Mouse (Mus musculus) hindbrain, postnatal 0 days (tissue): ENCODE measurements around the gene Kdm8. TPM values are rescaled to one million over a fixed set of nuclear protein-coding genes. Genes with fewer than 3 reads are reported as not detected.

Experiments used
- ATAC-seq: fragments of 200-750 bp; cut with Nextera tagmentation; 2 replicates; pipeline ENCODE4 v1.8.0; 2017; ENCODE audit warnings: mild to moderate bottlenecking, moderate TSS enrichment, moderate library complexity
- DNase-seq: peaks from one replicate; pipeline ENCODE4 v3.0.0-alpha.2; 2015; ENCODE audit warnings: low spot score
- H3K27ac ChIP-seq: fragments of 300-500 bp; sonication (generic); 2 replicates; pipeline ENCODE4 v1.5.1; 2014; ENCODE audit warnings: mild to moderate bottlenecking
- H3K27me3 ChIP-seq: fragments of 300-500 bp; sonication (generic); 2 replicates; pipeline ENCODE4 v1.6.1; 2014; ENCODE audit warnings: low read length, mixed read lengths; ENCODE audit not compliant: insufficient read depth
- H3K36me3 ChIP-seq: fragments of 300-500 bp; sonication (generic); 2 replicates; pipeline ENCODE4 v1.6.1; 2014; ENCODE audit warnings: low read length, mixed read lengths; ENCODE audit not compliant: insufficient read depth
- H3K4me1 ChIP-seq: fragments of 300-500 bp; sonication (generic); 2 replicates; pipeline ENCODE4 v1.6.1; 2014; ENCODE audit warnings: antibody characterized with exemption, low read length, mixed read lengths; ENCODE audit not compliant: insufficient read depth
- H3K4me2 ChIP-seq: fragments of 300-500 bp; sonication (generic); 2 replicates; pipeline ENCODE4 v1.6.1; 2014; ENCODE audit warnings: low read depth, mild to moderate bottlenecking, low read length, moderate library complexity, mixed read lengths
- H3K4me3 ChIP-seq: fragments of 300-500 bp; sonication (generic); 2 replicates; pipeline ENCODE4 v1.5.1; 2014; ENCODE audit warnings: low read length
- H3K9ac ChIP-seq: fragments of 300-500 bp; sonication (generic); replicated peaks from 2 replicates; pipeline ENCODE4 v1.6.1; 2014; ENCODE audit warnings: mild to moderate bottlenecking, low read length, moderate library complexity, mixed read lengths
- H3K9me3 ChIP-seq: fragments of 300-500 bp; sonication (generic); 2 replicates; pipeline ENCODE4 v1.6.1; 2016; ENCODE audit warnings: low read length, mixed read lengths
- CTCF ChIP-seq: IDR thresholded peaks from 2 replicates; pipeline ENCODE4 v1.5.1; 2016; ENCODE audit warnings: antibody characterized with exemption, control low read depth, low read depth
- WGBS: fragments of 180-500 bp; shearing (Covaris S2); extraction: QIAGEN DNeasy Blood & Tissue Kit; methylation state at CpG from one replicate; pipeline ENCODE4 v1.1.7; 2014; 5-methylcytosine and 5-hydroxymethylcytosine counted together
- polyA plus RNA-seq: library from polyadenylated mRNA; unstranded; fragments of >200 nt; fragmentation: Nextera tagmentation; extraction: Ambion mirVana; gene quantifications from 2 replicates; pipeline ENCODE4 v1.2.1, GENCODE M21; 2015
- total RNA-seq: library from RNA; depleted of rRNA; stranded (reverse); fragments of >200 nt; gene quantifications from 2 replicates; pipeline ENCODE4 v1.2.3, GENCODE M21; 2014

The Kdm8 gene
- total and polyA plus RNA-seq, 2 experiments from 2014 or later: 5.0 to 7.5 TPM

DNA sequence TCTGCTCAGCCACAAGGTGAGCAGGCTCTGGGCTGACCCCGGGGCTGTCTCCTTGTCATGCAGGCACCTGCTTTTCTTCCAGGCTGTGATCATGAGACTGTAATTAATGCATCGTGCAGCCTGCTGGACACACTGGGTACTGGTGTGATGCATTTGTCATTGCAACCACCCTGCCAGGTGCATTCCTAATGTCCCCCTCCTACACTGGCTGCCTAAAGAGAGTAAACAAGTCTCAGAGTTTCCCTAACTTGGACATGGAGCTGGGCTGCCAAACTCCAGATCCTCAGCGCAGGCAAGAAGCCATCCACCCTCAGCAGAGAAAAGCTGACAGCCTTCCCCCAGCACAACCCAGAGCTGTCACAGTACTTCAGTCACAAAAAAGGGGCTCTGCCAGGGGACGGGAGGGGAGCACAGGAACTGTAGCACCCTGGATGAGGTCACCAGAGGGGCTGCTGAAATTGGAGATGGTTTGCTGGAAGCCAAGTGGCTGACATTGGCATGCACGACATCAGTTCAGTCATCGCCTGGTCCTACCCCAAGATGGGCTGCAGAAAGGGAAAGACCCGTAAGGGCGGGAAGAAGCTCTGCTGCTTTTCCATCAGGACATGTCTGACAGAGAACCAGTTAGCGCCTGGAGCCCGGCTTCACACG, 31.2 kb downstream of the Kdm8 start:
- ATAC-seq: peak; percentile 79
- Histone ChIP-seq H3K4me2 (no peak overlapping the region), H3K36me3 (no peaks in the 10 kb centered on the region), H3K9ac (no peak overlapping the region; the same call in 1 of the 2 replicates), H3K27ac (peak overlapping the region; percentile 59; the same call in 1 of the 2 replicates), H3K4me3 (no peak overlapping the region), H3K9me3 (no peaks in the 10 kb centered on the region), H3K4me1 (peaks cover 14% of the 10 kb centered on the region; the same call in 1 of the 2 replicates), H3K27me3 (no peaks in the 10 kb centered on the region)
- peak; percentile 56 for DNase-seq
- 44% methylated on average over 11 of the region's 11 CpGs for WGBS
- TF ChIP-seq CTCF: peak; percentile 28

- 84% methylated on average over 7 of the region's 7 CpGs for WGBS
- H3K4me2 ChIP-seq: no peak overlapping the region
- DNase-seq (no peak), ATAC-seq (no peak)
- H3K4me3 ChIP-seq: no peak overlapping the region
- peaks cover 5% of the 10 kb centered on the region; the same call in 1 of the 2 replicates for H3K36me3 ChIP-seq
- no peak for TF ChIP-seq CTCF
- no peaks in the 10 kb centered on the region for H3K27me3 ChIP-seq
- H3K4me1 ChIP-seq: peaks cover 14% of the 10 kb centered on the region; the same call in 1 of the 2 replicates
- H3K9me3 ChIP-seq: no peaks in the 10 kb centered on the region
- no peak overlapping the region for H3K27ac ChIP-seq
- H3K9ac ChIP-seq: no peak overlapping the region
These were observed 34.0 kb downstream of the Kdm8 start for GRCm38 (mm10) chr7:125478391-125478984.

DNA sequence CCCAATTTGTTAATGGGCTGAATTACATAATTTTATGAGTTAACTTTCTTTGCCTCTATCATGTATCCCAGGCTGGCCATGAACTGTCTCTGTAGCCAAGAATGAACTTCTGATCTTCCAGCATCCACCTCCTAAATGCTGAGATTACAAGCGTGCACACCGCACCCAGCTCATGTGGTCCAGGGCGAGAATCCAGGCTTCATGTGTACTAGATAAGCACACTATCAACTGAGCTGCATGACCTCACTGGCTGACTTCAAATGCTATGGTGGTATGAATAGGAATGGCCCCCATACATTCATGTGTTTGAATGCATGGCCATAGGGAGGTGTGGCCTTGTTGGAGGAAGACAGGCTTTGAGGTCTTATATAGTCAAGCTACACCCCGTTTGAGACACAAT, 36.0 kb downstream of the Kdm8 start:
- no peak for ATAC-seq
- 93% methylated on average over 4 of the region's 4 CpGs for WGBS
- H3K4me1 ChIP-seq: peaks cover 11% of the 10 kb centered on the region; the same call in 1 of the 2 replicates

DNA sequence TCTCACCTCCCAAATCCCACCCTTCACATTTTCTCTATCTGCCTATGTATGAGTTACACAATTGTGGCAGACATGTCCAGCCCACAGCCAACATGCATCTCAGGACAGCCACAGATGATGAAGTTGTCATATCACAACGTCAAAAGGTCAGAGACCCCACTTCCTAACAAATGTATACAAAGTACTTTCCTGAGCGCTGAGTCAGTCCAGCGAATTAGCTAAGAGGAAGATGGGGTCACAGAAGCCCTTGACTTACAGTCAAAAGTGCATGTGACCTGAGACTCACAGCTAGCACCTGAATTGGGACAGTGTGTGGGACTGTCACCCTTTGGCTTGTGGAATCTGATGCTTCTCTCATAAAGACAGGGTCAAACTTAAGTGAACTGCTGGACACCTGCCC, 37.9 kb downstream of the Kdm8 start:
- DNase-seq (no peak), ATAC-seq (no peak)
- Histone ChIP-seq H3K9ac (no peak overlapping the region), H3K27me3 (no peaks in the 10 kb centered on the region), H3K4me2 (no peak overlapping the region), H3K4me3 (no peak overlapping the region), H3K9me3 (no peaks in the 10 kb centered on the region), H3K27ac (no peak overlapping the region), H3K36me3 (peaks cover 5% of the 10 kb centered on the region; the same call in 1 of the 2 replicates), H3K4me1 (no peaks in the 10 kb centered on the region)
- no peak for TF ChIP-seq CTCF
- WGBS: 83% methylated on average over 3 of the region's 3 CpGs

More for the DNA sequence above, 36.0 kb downstream of the Kdm8 start:
- Histone ChIP-seq H3K4me3 (no peak overlapping the region), H3K27ac (no peak overlapping the region), H3K9ac (no peak overlapping the region), H3K9me3 (no peaks in the 10 kb centered on the region), H3K36me3 (peaks cover 5% of the 10 kb centered on the region; the same call in 1 of the 2 replicates), H3K27me3 (no peaks in the 10 kb centered on the region), H3K4me2 (no peak overlapping the region)
- no peak for TF ChIP-seq CTCF
- no peak for DNase-seq

GRCm38 (mm10) chr7:125482886-125483285, 38.4 kb downstream of the Kdm8 start:
- DNase-seq: no peak
- TF ChIP-seq CTCF: no peak
- no peaks in the 10 kb centered on the region for H3K4me1 ChIP-seq
- H3K4me3 ChIP-seq: no peak overlapping the region
- no peaks in the 10 kb centered on the region for H3K27me3 ChIP-seq
- 39% methylated on average over 2 of the region's 2 CpGs for WGBS
- no peak overlapping the region for H3K27ac ChIP-seq
- H3K4me2 ChIP-seq: no peak overlapping the region
- H3K36me3 ChIP-seq: peaks cover 5% of the 10 kb centered on the region; the same call in 1 of the 2 replicates
- H3K9me3 ChIP-seq: no peaks in the 10 kb centered on the region
- ATAC-seq: no peak
- H3K9ac ChIP-seq: no peak overlapping the region

DNA sequence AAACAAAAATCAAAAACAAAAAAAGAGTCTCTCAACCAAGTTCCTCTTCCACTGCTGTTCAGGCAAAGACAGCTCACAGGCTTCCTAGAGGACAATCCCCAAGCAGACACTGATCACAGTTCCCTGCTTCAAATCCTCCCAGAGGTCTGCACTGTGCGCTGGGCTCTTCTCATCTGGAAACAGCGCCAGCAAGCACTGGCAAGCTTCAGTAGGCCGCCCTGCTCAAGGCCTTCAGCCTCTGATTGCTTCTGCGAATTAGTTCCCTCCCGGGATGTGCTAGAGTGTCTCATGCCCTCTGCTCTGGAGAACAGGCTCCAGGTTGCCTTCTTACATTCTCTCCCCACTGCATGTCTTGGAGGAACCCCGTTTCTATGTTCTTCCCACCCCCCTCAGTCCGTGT, 40.3 kb downstream of the Kdm8 start:
- H3K4me3 ChIP-seq: no peak overlapping the region
- no peak overlapping the region for H3K9ac ChIP-seq
- TF ChIP-seq CTCF: no peak
- ATAC-seq (no peak), DNase-seq (no peak)
- no peaks in the 10 kb centered on the region for H3K4me1 ChIP-seq
- 88% methylated on average over 7 of the region's 7 CpGs for WGBS
- peaks cover 5% of the 10 kb centered on the region; the same call in 1 of the 2 replicates for H3K36me3 ChIP-seq
- no peak overlapping the region for H3K4me2 ChIP-seq
- H3K27me3 ChIP-seq: no peaks in the 10 kb centered on the region
- H3K9me3 ChIP-seq: no peaks in the 10 kb centered on the region
- H3K27ac ChIP-seq: no peak overlapping the region
